Mouse (Mus musculus): ENCODE results near the gene Lect2.

GRCm38 (mm10) chr13:56588454-56589117, 40.3 kb upstream of the Lect2 start:
- TF ChIP-seq GATA1 (IDR thresholded peaks at IDR 0.05; ENCODE audit: borderline replicate concordance, low read length): no peak
- TF ChIP-seq FLI1 (IDR thresholded peaks at IDR 0.05; ENCODE audit: low read length): no peak
